Mouse (Mus musculus) myocyte (in vitro differentiated cells): ENCODE data around the gene Il12b.

Experiments used
- CEBPB ChIP-seq: IDR thresholded peaks from 2 replicates; pipeline ENCODE4 v1.6.1; 2011; ENCODE audit warnings: mild to moderate bottlenecking, moderate library complexity; ENCODE audit not compliant: poor library complexity, insufficient read depth, severe bottlenecking
- E2F4 ChIP-seq: IDR thresholded peaks from one replicate; pipeline ENCODE4 v1.6.1; 2011; ENCODE audit warnings: mild to moderate bottlenecking, control low read depth, moderate library complexity; ENCODE audit not compliant: insufficient read depth
- MAX ChIP-seq: IDR thresholded peaks from one replicate; pipeline ENCODE4 v1.6.1; 2011; ENCODE audit warnings: low read depth, mild to moderate bottlenecking, control low read depth
- MYOG ChIP-seq, 3 experiments: IDR thresholded peaks; one replicate each; pipeline ENCODE4 v1.6.1; 2011; ENCODE audit warnings: control low read depth in 2 of 3, low read depth in 2 of 3, mild to moderate bottlenecking in 2 of 3; ENCODE audit not compliant: insufficient read length in 2 of 3, control insufficient read depth in 1 of 3, insufficient read depth in 1 of 3
- POLR2A ChIP-seq: IDR thresholded peaks from one replicate; pipeline ENCODE4 v1.6.1; 2011; ENCODE audit warnings: low read depth, mild to moderate bottlenecking, control low read depth, moderate library complexity; ENCODE audit not compliant: insufficient read length
- TCF12 ChIP-seq: IDR thresholded peaks from one replicate; pipeline ENCODE4 v1.6.1; 2011; ENCODE audit warnings: mild to moderate bottlenecking, control low read depth; ENCODE audit not compliant: poor library complexity, insufficient read depth, severe bottlenecking
- USF1 ChIP-seq: IDR thresholded peaks from one replicate; pipeline ENCODE4 v1.6.1; 2011; ENCODE audit warnings: low read depth, mild to moderate bottlenecking, control low read depth, moderate library complexity

DNA sequence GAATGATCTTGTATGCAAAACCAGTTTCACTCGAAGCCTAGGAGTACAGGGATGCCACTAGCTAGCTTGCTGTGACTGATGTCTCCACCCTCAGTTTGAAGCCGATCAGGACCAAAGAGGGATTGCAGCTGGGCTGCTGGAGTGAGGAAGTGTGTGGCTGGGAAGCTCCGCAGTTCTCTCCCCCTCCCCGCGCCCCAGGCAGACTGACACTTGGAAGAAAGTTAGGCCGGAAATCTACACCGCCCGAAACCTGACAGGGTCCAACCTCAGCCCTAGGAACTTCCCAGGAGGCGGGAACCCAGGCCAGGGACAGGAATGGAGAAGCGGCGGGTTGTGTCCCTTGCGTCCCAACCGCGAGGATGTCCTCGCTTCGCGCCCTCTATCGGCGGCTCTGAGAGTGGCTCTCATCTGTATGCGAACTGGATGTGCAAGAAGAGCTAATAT lies 1.1 kb upstream of the Il12b start:
- TF ChIP-seq POLR2A, result no peak
- TF ChIP-seq MAX, result no peak
- no peak for TF ChIP-seq TCF12
- no peak for TF ChIP-seq CEBPB
- no peak for TF ChIP-seq USF1
- TF ChIP-seq MYOG (IDR thresholded peaks at IDR 0.05; ENCODE audit: control insufficient read depth in 1 of 3, insufficient read depth in 1 of 3, insufficient read length in 2 of 3, low read depth in 2 of 3), result no peak
- TF ChIP-seq E2F4, result no peak
